Mouse (Mus musculus) left cerebral cortex, adult 8-10 months (tissue): Measurements from ENCODE around the gene Sulf2. TPM values are rescaled to one million over a fixed set of nuclear protein-coding genes. Genes with fewer than 3 reads are reported as not detected.
A peak's percentile ranks its signal among the peaks of the same experiment; 100 is the strongest.
"Not testable (repeated sequence)": the region's sequence is repeated elsewhere in the genome, so short reads cannot be mapped to it uniquely, and the experiment has no call there.

ENCODE experiments used
- DNase-seq, 2 experiments: peaks; one replicate each; pipeline ENCODE4 v3.0.0; 2022; ENCODE audit warnings: low spot score in 2 of 2
- total RNA-seq, 4 experiments: library from RNA; stranded (reverse); gene quantifications; 2 replicates each; pipeline ENCODE4 v1.2.4; 2022

Gene Sulf2
- total RNA-seq, result 10 to 100 TPM; 87.4 to 91.5 (median 88.6) TPM

GRCm38 (mm10) chr2:166155454-166155815 lies at the start of gene Sulf2:
Gene Sulf2 (minus strand): TSS chr2:166155663.
- DNase-seq, result peak; percentile 62 to 70

GRCm38 (mm10) chr2:166204174-166204573 lies 48.7 kb upstream of the Sulf2 start:
- DNase-seq, result no peak

- DNase-seq, result no peak
Observed at GRCm38 (mm10) chr2:166203647-166204046, 48.2 kb upstream of the Sulf2 start.

GRCm38 (mm10) chr2:166197964-166198363 lies 42.5 kb upstream of the Sulf2 start:
- DNase-seq, result no peak

GRCm38 (mm10) chr2:166197064-166197463 lies 41.6 kb upstream of the Sulf2 start:
- DNase-seq, result no peak

GRCm38 (mm10) chr2:166196080-166196786 lies 40.8 kb upstream of the Sulf2 start:
- DNase-seq, result no peak

GRCm38 (mm10) chr2:166195041-166195440 lies 39.6 kb upstream of the Sulf2 start:
- no peak for DNase-seq

GRCm38 (mm10) chr2:166194112-166194758 lies 38.8 kb upstream of the Sulf2 start:
- no peak for DNase-seq

GRCm38 (mm10) chr2:166193509-166193908 lies 38.0 kb upstream of the Sulf2 start:
- DNase-seq, result no peak

GRCm38 (mm10) chr2:166190816-166191215 lies 35.4 kb upstream of the Sulf2 start:
- no peak for DNase-seq

- DNase-seq, result no peak
Observed at GRCm38 (mm10) chr2:166189191-166189590, 33.7 kb upstream of the Sulf2 start.

- DNase-seq, result not testable (repeated sequence)
Observed at GRCm38 (mm10) chr2:166187874-166188453, 32.5 kb upstream of the Sulf2 start.

- not testable (repeated sequence) for DNase-seq
Observed at GRCm38 (mm10) chr2:166187319-166187718, 31.9 kb upstream of the Sulf2 start.

- no peak for DNase-seq
Observed at GRCm38 (mm10) chr2:166186244-166186948, 30.9 kb upstream of the Sulf2 start.

GRCm38 (mm10) chr2:166185768-166186167 lies 30.3 kb upstream of the Sulf2 start:
- no peak for DNase-seq

GRCm38 (mm10) chr2:166184417-166184816 lies 29.0 kb upstream of the Sulf2 start:
- no peak for DNase-seq

- no peak for DNase-seq
Observed at GRCm38 (mm10) chr2:166182009-166182685, 26.7 kb upstream of the Sulf2 start.

GRCm38 (mm10) chr2:166180744-166181508 lies 25.5 kb upstream of the Sulf2 start:
- DNase-seq, result no peak

- DNase-seq, result no peak
Observed at GRCm38 (mm10) chr2:166180136-166180649, 24.7 kb upstream of the Sulf2 start.

GRCm38 (mm10) chr2:166179457-166180101 lies 24.1 kb upstream of the Sulf2 start:
- DNase-seq, result no peak
